Comparison of ENCODE assay signal across 8 mouse cellular contexts in genomic region chr19:4992904-4993303, GRCm38 (mm10). TPM values are rescaled to one million over a fixed set of nuclear protein-coding genes. Genes with fewer than 3 reads are reported as not detected.
A peak's percentile ranks its signal among the peaks of the same experiment; 100 is the strongest.
DNase-seq lines count a peak whose midpoint lies in the region; ATAC-seq and TF ChIP-seq lines count a peak whose summit lies in the region.

No protein-coding gene starts in this region.

- H3K36me3 ChIP-seq in megakaryocyte, embryonic 14.5 days (replicated peaks; ENCODE audit: low read length): no peaks in the 10 kb centered on the region
- no peaks in the 10 kb centered on the region for H3K36me3 ChIP-seq in heart, embryonic 13.5 days

- TF ChIP-seq POLR2A in embryonic fibroblast, embryonic 13.5 days (IDR thresholded peaks at IDR 0.05; ENCODE audit: low read depth, low read length): no peak

- H3K9me3 ChIP-seq in megakaryocyte, embryonic 14.5 days: no peaks in the 10 kb centered on the region
- no peaks in the 10 kb centered on the region for H3K9me3 ChIP-seq in heart, embryonic 13.5 days

- intact Hi-C loops in left cerebral cortex, adult 2 months (cut with DNase I): no loop called here

- no peak for ATAC-seq in megakaryocyte, adult 5-6 weeks (ENCODE audit: poor library complexity, severe bottlenecking)
- ATAC-seq in heart, embryonic 13.5 days (ENCODE audit: extremely low read depth, insufficient number of reproducible peaks, low FRiP score, low TSS enrichment): no peak; the same call in 1 of the 2 replicates
- ATAC-seq in monocyte, adult 5-6 weeks (replicated peaks; ENCODE audit: insufficient number of reproducible peaks, low FRiP score, low TSS enrichment, poor library complexity, severe bottlenecking): no peak

- peaks cover 65% of the 10 kb centered on the region for H3K4me1 ChIP-seq in megakaryocyte, embryonic 14.5 days
- H3K4me1 ChIP-seq in embryonic fibroblast, embryonic 13.5 days (ENCODE audit: control insufficient read depth, insufficient read depth, low read length): peaks cover 14% of the 10 kb centered on the region
- H3K4me1 ChIP-seq in heart, embryonic 13.5 days: peaks cover 51% of the 10 kb centered on the region

- DNase-seq in adipocyte (ENCODE audit: low spot score): peak; percentile 95
- peak; percentile 87 for DNase-seq in left cerebral cortex, adult 2 months (ENCODE audit: extremely low spot score in 1 of 2, low spot score in 2 of 2)
- DNase-seq in retina, postnatal 7 days (ENCODE audit: low read depth, low spot score): peak; percentile 47

- H3K4me3 ChIP-seq in megakaryocyte, embryonic 14.5 days (replicated peaks): peak overlapping the region; percentile 88
- H3K4me3 ChIP-seq in embryonic fibroblast, embryonic 13.5 days (ENCODE audit: insufficient read depth, low read length): no peak overlapping the region
- peak overlapping the region; percentile 3; the same call in 1 of the 2 replicates for H3K4me3 ChIP-seq in heart, embryonic 13.5 days
- no peak overlapping the region for H3K4me3 ChIP-seq in left cerebral cortex, adult 2 months

- WGBS in heart, embryonic 13.5 days: 0% methylated on average over 9 of the region's 9 CpGs

- peak overlapping the region; percentile 40 for H3K9ac ChIP-seq in heart, embryonic 13.5 days

- peaks cover 66% of the 10 kb centered on the region for H3K27me3 ChIP-seq in megakaryocyte, embryonic 14.5 days (replicated peaks)
- peaks cover 54% of the 10 kb centered on the region for H3K27me3 ChIP-seq in heart, embryonic 13.5 days (replicated peaks)

- H3K27ac ChIP-seq in embryonic fibroblast, embryonic 13.5 days (ENCODE audit: insufficient read depth, low read length): peak overlapping the region; percentile 66
- peak overlapping the region; percentile 73 for H3K27ac ChIP-seq in heart, embryonic 13.5 days (replicated peaks)
- H3K27ac ChIP-seq in left cerebral cortex, adult 2 months: peak overlapping the region; percentile 90

- peak overlapping the region; percentile 48 for H3K4me2 ChIP-seq in heart, embryonic 13.5 days

- TF ChIP-seq CTCF in embryonic fibroblast, embryonic 13.5 days (IDR thresholded peaks at IDR 0.05; ENCODE audit: borderline replicate concordance, insufficient read depth, low read length): no peak
- no peak for TF ChIP-seq CTCF in left cerebral cortex, adult 2 months (IDR thresholded peaks at IDR 0.05)

RNA-seq across cellular contexts. Expression of gene Npas4, which starts 2.8 kb away (rescaled TPM):
- polyA plus RNA-seq in megakaryocyte, embryonic 14.5 days (2012; ENCODE audit: insufficient read depth, low replicate concordance): 1.1 TPM in 2 replicates
- not detected in 2 replicates for total RNA-seq in megakaryocyte, adult 5-6 weeks (2015)
- not detected in 2 replicates for total RNA-seq in megakaryocyte, adult 5-6 weeks (2017)
- 4.5 and 7.4 TPM in 2 replicates for polyA plus RNA-seq in embryonic fibroblast, embryonic 13.5 days (2011; ENCODE audit: insufficient read length, low read depth, missing spikeins)
- polyA plus RNA-seq in heart, embryonic 13.5 days (2015; fragmentation: Nextera tagmentation; extraction: Ambion mirVana): 0.09 TPM in 2 replicates
- total RNA-seq in left cerebral cortex, adult 2 months (2021): 10 to 100 TPM; 21.7 to 33.7 TPM
- not detected in 3 replicates for total RNA-seq in monocyte, adult 5-6 weeks (2017)

RNA-seq across cellular contexts. Expression of gene Slc29a2, which starts 30.8 kb away (rescaled TPM):
- polyA plus RNA-seq in megakaryocyte, embryonic 14.5 days (2012; ENCODE audit: insufficient read depth, low replicate concordance): 0.58 and 0.94 TPM in 2 replicates
- total RNA-seq in megakaryocyte, adult 5-6 weeks (2015): 0.31 and 1.0 TPM in 2 replicates
- 0.18 and 3.4 TPM in 2 replicates for total RNA-seq in megakaryocyte, adult 5-6 weeks (2017)
- polyA plus RNA-seq in embryonic fibroblast, embryonic 13.5 days (2011; ENCODE audit: insufficient read length, low read depth, missing spikeins): 6.0 and 8.0 TPM in 2 replicates
- polyA plus RNA-seq in heart, embryonic 13.5 days (2015; fragmentation: Nextera tagmentation; extraction: Ambion mirVana): 8.5 and 9.4 TPM in 2 replicates
- 10 to 100 TPM; 16.6 to 16.7 TPM for total RNA-seq in left cerebral cortex, adult 2 months (2021)
- total RNA-seq in monocyte, adult 5-6 weeks (2017): 0.97 TPM in 1 of 3 replicates, not detected in the others

RNA-seq across cellular contexts. Expression of gene Mrpl11, which starts 31.0 kb away (rescaled TPM):
- polyA plus RNA-seq in megakaryocyte, embryonic 14.5 days (2012; ENCODE audit: insufficient read depth, low replicate concordance): 7.2 and 45.3 TPM in 2 replicates
- 13.4 and 15.9 TPM in 2 replicates for total RNA-seq in megakaryocyte, adult 5-6 weeks (2015)
- 26.3 and 29.1 TPM in 2 replicates for total RNA-seq in megakaryocyte, adult 5-6 weeks (2017)
- 67.0 and 81.9 TPM in 2 replicates for polyA plus RNA-seq in embryonic fibroblast, embryonic 13.5 days (2011; ENCODE audit: insufficient read length, low read depth, missing spikeins)
- polyA plus RNA-seq in heart, embryonic 13.5 days (2015; fragmentation: Nextera tagmentation; extraction: Ambion mirVana): 85.2 and 101 TPM in 2 replicates
- 10 to 100 TPM; 52.7 to 55.3 TPM for total RNA-seq in left cerebral cortex, adult 2 months (2021)
- total RNA-seq in monocyte, adult 5-6 weeks (2017): 17.6 to 27.9 TPM (median 17.8 TPM) in 3 replicates

RNA-seq across cellular contexts. Expression of gene B4gat1, which starts 45.7 kb away (rescaled TPM):
- 1.3 and 2.0 TPM in 2 replicates for polyA plus RNA-seq in megakaryocyte, embryonic 14.5 days (2012; ENCODE audit: insufficient read depth, low replicate concordance)
- not detected in 2 replicates for total RNA-seq in megakaryocyte, adult 5-6 weeks (2015)
- total RNA-seq in megakaryocyte, adult 5-6 weeks (2017): 0.62 and 2.2 TPM in 2 replicates
- polyA plus RNA-seq in embryonic fibroblast, embryonic 13.5 days (2011; ENCODE audit: insufficient read length, low read depth, missing spikeins): 31.4 and 33.5 TPM in 2 replicates
- 41.4 and 49.5 TPM in 2 replicates for polyA plus RNA-seq in heart, embryonic 13.5 days (2015; fragmentation: Nextera tagmentation; extraction: Ambion mirVana)
- 100 to 1,000 TPM; 109 to 131 TPM for total RNA-seq in left cerebral cortex, adult 2 months (2021)
- total RNA-seq in monocyte, adult 5-6 weeks (2017): 5.1 to 6.9 TPM in 2 of 3 replicates, not detected in the other

RNA-seq across cellular contexts. Expression of gene AC124502.3, which starts 45.8 kb away (rescaled TPM):
- not detected in 2 replicates for polyA plus RNA-seq in megakaryocyte, embryonic 14.5 days (2012; ENCODE audit: insufficient read depth, low replicate concordance)
- total RNA-seq in megakaryocyte, adult 5-6 weeks (2015): 7.0 and 7.2 TPM in 2 replicates
- total RNA-seq in megakaryocyte, adult 5-6 weeks (2017): 3.5 and 4.6 TPM in 2 replicates
- polyA plus RNA-seq in embryonic fibroblast, embryonic 13.5 days (2011; ENCODE audit: insufficient read length, low read depth, missing spikeins): 0.60 and 1.5 TPM in 2 replicates
- polyA plus RNA-seq in heart, embryonic 13.5 days (2015; fragmentation: Nextera tagmentation; extraction: Ambion mirVana): 1.4 and 1.7 TPM in 2 replicates
- total RNA-seq in left cerebral cortex, adult 2 months (2021): 1 to 10 TPM; 4.9 to 5.8 TPM
- total RNA-seq in monocyte, adult 5-6 weeks (2017): 4.3 TPM in 1 of 3 replicates, not detected in the others

Comparison
In these comparisons a context has a peak if more than half of its experiments do, and no peak if none do; other contexts are left out.
1. H3K4me3 ChIP-seq: peak in megakaryocyte, embryonic 14.5 days (single experiment) and heart, embryonic 13.5 days (single experiment); none in embryonic fibroblast, embryonic 13.5 days (single experiment) and left cerebral cortex, adult 2 months (single experiment).
2. RNA of gene Npas4, which starts 2.8 kb away (total RNA-seq): 21.7 to 33.7 TPM in left cerebral cortex, adult 2 months; not detected in megakaryocyte, adult 5-6 weeks and not detected in monocyte, adult 5-6 weeks; every median in the first group is over 10 times any median in the second.
3. Peak in every context shown above with its lines, with median percentiles within 50 percentile points of each other: DNase-seq and H3K27ac ChIP-seq.